Mouse (Mus musculus) embryonic facial prominence, embryonic 15.5 days (tissue): Measurements from ENCODE around the gene Rassf10. TPM values are rescaled to one million over a fixed set of nuclear protein-coding genes. Genes with fewer than 3 reads are reported as not detected.

Source experiments
- ATAC-seq: fragments of 200-750 bp; cut with Nextera tagmentation; 2 replicates; pipeline ENCODE4 v1.8.0; 2017; ENCODE audit warnings: low read depth, moderate TSS enrichment; ENCODE audit not compliant: insufficient number of reproducible peaks, low FRiP score, low TSS enrichment
- H3K27ac ChIP-seq: fragments of 300-500 bp; sonication (generic); replicated peaks from 2 replicates; pipeline ENCODE4 v1.5.1; 2015; ENCODE audit warnings: mild to moderate bottlenecking, inconsistent platforms
- H3K27me3 ChIP-seq: fragments of 300-500 bp; sonication (generic); 2 replicates; pipeline ENCODE4 v1.6.1; 2015; ENCODE audit warnings: inconsistent platforms
- H3K36me3 ChIP-seq: fragments of 300-500 bp; sonication (generic); 2 replicates; pipeline ENCODE4 v1.6.1; 2015; ENCODE audit warnings: mild to moderate bottlenecking, inconsistent platforms
- H3K4me1 ChIP-seq: fragments of 300-500 bp; sonication (generic); 2 replicates; pipeline ENCODE4 v1.6.1; 2015; ENCODE audit warnings: inconsistent platforms
- H3K4me2 ChIP-seq: fragments of 300-500 bp; sonication (generic); replicated peaks from 2 replicates; pipeline ENCODE4 v1.6.1; 2015; ENCODE audit warnings: mild to moderate bottlenecking, inconsistent platforms
- H3K4me3 ChIP-seq: fragments of 300-500 bp; sonication (generic); replicated peaks from 2 replicates; pipeline ENCODE4 v1.5.1; 2015; ENCODE audit warnings: mild to moderate bottlenecking, inconsistent platforms
- H3K9ac ChIP-seq: fragments of 300-500 bp; sonication (generic); 2 replicates; pipeline ENCODE4 v1.6.1; 2015; ENCODE audit warnings: inconsistent platforms
- H3K9me3 ChIP-seq: fragments of 300-500 bp; sonication (generic); replicated peaks from 2 replicates; pipeline ENCODE4 v1.6.1; 2016; ENCODE audit warnings: inconsistent platforms
- WGBS: fragments of 180-500 bp; shearing (Covaris S2); methylation state at CpG from one replicate; pipeline ENCODE4 v1.1.7; 2015; 5-methylcytosine and 5-hydroxymethylcytosine counted together
- polyA plus RNA-seq: library from polyadenylated mRNA; unstranded; fragments of >200 nt; fragmentation: Nextera tagmentation; extraction: Ambion mirVana; gene quantifications from 2 replicates; pipeline ENCODE4 v1.2.1, GENCODE M21; 2015

The Rassf10 gene
- 5.6 and 7.0 TPM in 2 replicates for polyA plus RNA-seq

- WGBS = under 1% methylated on average over 41 of the region's 41 CpGs
Observed at GRCm38 (mm10) chr7:112953777-112954291, at the start of gene Rassf10. TSS of gene Rassf10 (plus strand) at chr7:112953962.

GRCm38 (mm10) chr7:112906848-112907247, 46.9 kb upstream of the Rassf10 start:
- peaks cover 4% of the 10 kb centered on the region; the same call in 1 of the 2 replicates for H3K4me1 ChIP-seq
- no peak overlapping the region for H3K4me3 ChIP-seq

More at GRCm38 (mm10) chr7:112953777-112954291, at the start of gene Rassf10:
- Histone ChIP-seq H3K36me3 (no peaks in the 10 kb centered on the region), H3K4me2 (peak within 1 kb of the TSS; percentile 93), H3K27ac (no peak within 1 kb of the TSS), H3K27me3 (peaks cover 37% of the 10 kb centered on the region), H3K4me1 (peaks cover 35% of the 10 kb centered on the region), H3K9ac (peak within 1 kb of the TSS; percentile 23; the same call in 1 of the 2 replicates), H3K4me3 (peak within 1 kb of the TSS; percentile 54), H3K9me3 (no peaks in the 10 kb centered on the region)
- ATAC-seq = peak; percentile 87

GRCm38 (mm10) chr7:112907468-112907867, 46.3 kb upstream of the Rassf10 start:
- H3K27ac ChIP-seq = no peak overlapping the region
- no peak overlapping the region for H3K4me3 ChIP-seq
- H3K4me1 ChIP-seq = peaks cover 4% of the 10 kb centered on the region; the same call in 1 of the 2 replicates
- H3K36me3 ChIP-seq = peaks cover 9% of the 10 kb centered on the region
- ATAC-seq = no peak; the same call in 1 of the 2 replicates
- WGBS = 50% methylated on average over 2 of the region's 2 CpGs
- no peaks in the 10 kb centered on the region for H3K27me3 ChIP-seq
- no peak overlapping the region for H3K9ac ChIP-seq
- no peaks in the 10 kb centered on the region for H3K9me3 ChIP-seq
- no peak overlapping the region for H3K4me2 ChIP-seq

More at GRCm38 (mm10) chr7:112906848-112907247, 46.9 kb upstream of the Rassf10 start:
- Histone ChIP-seq H3K27me3 (no peaks in the 10 kb centered on the region), H3K9me3 (no peaks in the 10 kb centered on the region), H3K4me2 (no peak overlapping the region), H3K36me3 (peaks cover 13% of the 10 kb centered on the region), H3K9ac (no peak overlapping the region), H3K27ac (no peak overlapping the region)
- 70% methylated on average over 5 of the region's 5 CpGs for WGBS
- no peak for ATAC-seq

GRCm38 (mm10) chr7:112909164-112909563, 44.6 kb upstream of the Rassf10 start:
- ATAC-seq = no peak
- Histone ChIP-seq H3K4me2 (no peak overlapping the region), H3K4me3 (no peak overlapping the region), H3K36me3 (peaks cover 5% of the 10 kb centered on the region; the same call in 1 of the 2 replicates), H3K9ac (no peak overlapping the region), H3K4me1 (peaks cover 4% of the 10 kb centered on the region; the same call in 1 of the 2 replicates), H3K27me3 (no peaks in the 10 kb centered on the region), H3K27ac (no peak overlapping the region), H3K9me3 (no peaks in the 10 kb centered on the region)
- WGBS = 81% methylated on average over 10 of the region's 10 CpGs

- no peaks in the 10 kb centered on the region for H3K36me3 ChIP-seq
- no peak overlapping the region for H3K27ac ChIP-seq
- no peak overlapping the region for H3K9ac ChIP-seq
- H3K4me1 ChIP-seq = no peaks in the 10 kb centered on the region
- no peak overlapping the region for H3K4me2 ChIP-seq
- no peak overlapping the region for H3K4me3 ChIP-seq
- H3K9me3 ChIP-seq = no peaks in the 10 kb centered on the region
- ATAC-seq = no peak
- WGBS = 84% methylated on average over 3 of the region's 3 CpGs
- no peaks in the 10 kb centered on the region for H3K27me3 ChIP-seq
Observed at GRCm38 (mm10) chr7:112912969-112913368, 40.8 kb upstream of the Rassf10 start.

- no peak for ATAC-seq
- H3K27ac ChIP-seq = no peak overlapping the region
- WGBS = 86% methylated on average over 4 of the region's 4 CpGs
Observed at GRCm38 (mm10) chr7:112915571-112915970, 38.2 kb upstream of the Rassf10 start.

GRCm38 (mm10) chr7:112917613-112918278, 36.0 kb upstream of the Rassf10 start:
- H3K4me3 ChIP-seq = no peak overlapping the region
- 0 out of 2 replicates have a peak overlapping the region, but pooled peaks have one; percentile 34 for H3K4me2 ChIP-seq
- no peak for ATAC-seq
- H3K9ac ChIP-seq = no peak overlapping the region
- H3K4me1 ChIP-seq = peaks cover 8% of the 10 kb centered on the region; the same call in 1 of the 2 replicates
- WGBS = 36% methylated on average over 10 of the region's 10 CpGs
- no peaks in the 10 kb centered on the region for H3K36me3 ChIP-seq
- H3K27me3 ChIP-seq = no peaks in the 10 kb centered on the region
- no peaks in the 10 kb centered on the region for H3K9me3 ChIP-seq
- no peak overlapping the region for H3K27ac ChIP-seq

More at GRCm38 (mm10) chr7:112915571-112915970, 38.2 kb upstream of the Rassf10 start:
- Histone ChIP-seq H3K4me3 (no peak overlapping the region), H3K9me3 (no peaks in the 10 kb centered on the region), H3K4me2 (no peak overlapping the region), H3K36me3 (no peaks in the 10 kb centered on the region), H3K9ac (no peak overlapping the region), H3K4me1 (peaks cover 8% of the 10 kb centered on the region; the same call in 1 of the 2 replicates), H3K27me3 (no peaks in the 10 kb centered on the region)

- WGBS = 44% methylated on average over 22 of the region's 22 CpGs
- H3K27me3 ChIP-seq = no peaks in the 10 kb centered on the region
- H3K27ac ChIP-seq = no peak overlapping the region
- H3K4me1 ChIP-seq = peaks cover 8% of the 10 kb centered on the region; the same call in 1 of the 2 replicates
- peak overlapping the region; percentile 34; the same call in 1 of the 2 replicates for H3K4me2 ChIP-seq
- no peak overlapping the region for H3K4me3 ChIP-seq
- H3K36me3 ChIP-seq = no peaks in the 10 kb centered on the region
- no peak for ATAC-seq
- no peak overlapping the region for H3K9ac ChIP-seq
- H3K9me3 ChIP-seq = no peaks in the 10 kb centered on the region
Observed at GRCm38 (mm10) chr7:112918279-112918991, 35.3 kb upstream of the Rassf10 start.

- ATAC-seq = no peak
- no peaks in the 10 kb centered on the region for H3K9me3 ChIP-seq
- peaks cover 11% of the 10 kb centered on the region; the same call in 1 of the 2 replicates for H3K4me1 ChIP-seq
- H3K36me3 ChIP-seq = no peaks in the 10 kb centered on the region
- H3K27me3 ChIP-seq = no peaks in the 10 kb centered on the region; the same call in 1 of the 2 replicates
- no peak overlapping the region for H3K27ac ChIP-seq
- H3K9ac ChIP-seq = no peak overlapping the region
- no peak overlapping the region for H3K4me2 ChIP-seq
- WGBS = 2% methylated on average over 4 of the region's 4 CpGs
- H3K4me3 ChIP-seq = no peak overlapping the region
Observed at GRCm38 (mm10) chr7:112919845-112920244, 33.9 kb upstream of the Rassf10 start.

GRCm38 (mm10) chr7:112922801-112923200, 31.0 kb upstream of the Rassf10 start:
- Histone ChIP-seq H3K27me3 (no peaks in the 10 kb centered on the region; the same call in 1 of the 2 replicates), H3K27ac (no peak overlapping the region), H3K4me2 (no peak overlapping the region), H3K9me3 (no peaks in the 10 kb centered on the region), H3K9ac (no peak overlapping the region), H3K36me3 (no peaks in the 10 kb centered on the region), H3K4me3 (no peak overlapping the region), H3K4me1 (peaks cover 11% of the 10 kb centered on the region; the same call in 1 of the 2 replicates)
- 61% methylated on average over 4 of the region's 4 CpGs for WGBS
- ATAC-seq = no peak

- Histone ChIP-seq H3K27me3 (no peaks in the 10 kb centered on the region; the same call in 1 of the 2 replicates), H3K9me3 (no peaks in the 10 kb centered on the region), H3K4me3 (no peak overlapping the region), H3K27ac (no peak overlapping the region), H3K4me2 (no peak overlapping the region), H3K4me1 (peaks cover 5% of the 10 kb centered on the region; the same call in 1 of the 2 replicates), H3K9ac (no peak overlapping the region), H3K36me3 (no peaks in the 10 kb centered on the region)
- no peak for ATAC-seq
- 56% methylated on average over 3 of the region's 3 CpGs for WGBS
Observed at GRCm38 (mm10) chr7:112923712-112924111, 30.1 kb upstream of the Rassf10 start.
